Mouse (Mus musculus) hindbrain, embryonic 14.5 days (tissue): ENCODE data around the gene Clec2d. TPM values are rescaled to one million over a fixed set of nuclear protein-coding genes. Genes with fewer than 3 reads are reported as not detected.
"Not testable (repeated sequence)": the region's sequence is repeated elsewhere in the genome, so short reads cannot be mapped to it uniquely, and the experiment has no call there.

ENCODE experiments used
- ATAC-seq: fragments of 200-750 bp; cut with Nextera tagmentation; 2 replicates; pipeline ENCODE4 v1.8.0; 2017; ENCODE audit warnings: moderate number of reproducible peaks, mild to moderate bottlenecking, moderate TSS enrichment, moderate library complexity; ENCODE audit not compliant: low FRiP score
- DNase-seq: peaks from one replicate; pipeline ENCODE4 v3.0.0-alpha.2; 2015; ENCODE audit warnings: low spot score
- H3K27ac ChIP-seq: fragments of 300-500 bp; sonication (generic); 2 replicates; pipeline ENCODE4 v1.5.1; 2014; ENCODE audit warnings: mild to moderate bottlenecking, moderate library complexity
- H3K27me3 ChIP-seq: fragments of 300-500 bp; sonication (generic); 2 replicates; pipeline ENCODE4 v1.6.1; 2014; ENCODE audit warnings: mild to moderate bottlenecking, low read length, mixed read lengths; ENCODE audit not compliant: control insufficient read depth, insufficient read depth
- H3K36me3 ChIP-seq: fragments of 300-500 bp; sonication (generic); replicated peaks from 2 replicates; pipeline ENCODE4 v1.6.1; 2014; ENCODE audit not compliant: control insufficient read depth, insufficient read depth
- H3K4me1 ChIP-seq: fragments of 300-500 bp; sonication (generic); replicated peaks from 2 replicates; pipeline ENCODE4 v1.6.1; 2014; ENCODE audit warnings: antibody characterized with exemption, low read length, mixed read lengths; ENCODE audit not compliant: control insufficient read depth, insufficient read depth
- H3K4me2 ChIP-seq: fragments of 300-500 bp; sonication (generic); replicated peaks from 2 replicates; pipeline ENCODE4 v1.6.1; 2014; ENCODE audit warnings: mild to moderate bottlenecking, moderate library complexity
- H3K4me3 ChIP-seq: fragments of 300-500 bp; sonication (generic); replicated peaks from 2 replicates; pipeline ENCODE4 v1.5.1; 2014; ENCODE audit warnings: mild to moderate bottlenecking, low read length
- H3K9ac ChIP-seq: fragments of 300-500 bp; sonication (generic); 2 replicates; pipeline ENCODE4 v1.6.1; 2014
- H3K9me3 ChIP-seq: fragments of 300-500 bp; sonication (generic); 2 replicates; pipeline ENCODE4 v1.6.1; 2016; ENCODE audit warnings: low read length; ENCODE audit not compliant: control insufficient read depth
- WGBS: fragments of 180-500 bp; shearing (Covaris S2); extraction: QIAGEN DNeasy Blood & Tissue Kit; methylation state at CpG from one replicate; pipeline ENCODE4 v1.1.7; 2014; 5-methylcytosine and 5-hydroxymethylcytosine counted together
- polyA plus RNA-seq: library from polyadenylated mRNA; unstranded; fragments of >200 nt; fragmentation: Nextera tagmentation; extraction: Ambion mirVana; gene quantifications from 2 replicates; pipeline ENCODE4 v1.2.1, GENCODE M21; 2014

Clec2d gene
- polyA plus RNA-seq, 1 experiment from 2014 or later: 0.37 TPM

DNA sequence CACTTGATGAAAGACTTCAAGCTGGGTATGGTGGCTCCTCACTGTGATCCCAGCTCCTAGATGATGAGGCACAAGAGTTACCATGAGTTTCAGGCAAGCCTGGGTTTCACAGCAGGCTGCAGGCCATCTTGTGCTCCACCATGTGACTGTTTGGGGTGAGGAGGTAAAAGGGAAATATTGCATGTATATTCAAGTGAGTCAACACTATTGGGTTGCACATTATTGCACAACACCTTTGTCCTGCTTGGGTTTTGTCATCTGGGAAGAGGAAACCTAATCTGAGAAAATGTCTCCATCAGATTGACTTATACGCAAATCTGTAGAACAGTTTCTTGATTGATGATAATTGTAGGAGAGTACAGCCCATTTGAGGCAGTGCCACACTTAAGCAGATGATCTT lies 8.7 kb upstream of the Clec2d start:
- Histone ChIP-seq H3K4me3 (no peak overlapping the region), H3K27ac (no peak overlapping the region), H3K36me3 (no peaks in the 10 kb centered on the region), H3K9me3 (no peaks in the 10 kb centered on the region), H3K9ac (no peak overlapping the region), H3K27me3 (no peaks in the 10 kb centered on the region), H3K4me1 (no peaks in the 10 kb centered on the region), H3K4me2 (no peak overlapping the region)
- WGBS: 95% methylated on average over 1 of the region's 1 CpGs
- DNase-seq (no peak), ATAC-seq (no peak)

DNA sequence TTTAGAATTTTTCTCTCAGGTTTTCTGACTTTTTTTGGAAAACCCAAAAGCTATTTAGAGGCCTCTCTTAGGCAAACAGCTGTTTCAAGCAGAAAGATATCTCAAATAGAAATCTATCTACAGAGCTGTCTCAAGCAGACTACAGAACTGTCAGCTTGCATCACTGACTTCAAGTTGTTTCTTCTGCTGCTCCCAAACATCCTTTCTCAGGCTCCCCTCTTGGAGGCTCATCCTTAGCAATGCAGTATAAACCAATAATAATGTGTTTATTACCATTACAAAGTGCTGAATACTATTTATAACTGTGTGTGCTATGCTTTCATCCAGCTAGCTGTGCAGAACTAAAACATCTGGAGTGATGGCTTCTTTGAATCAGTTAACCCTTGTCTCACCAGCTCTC lies 5.6 kb upstream of the Clec2d start:
- Histone ChIP-seq H3K27ac (no peak overlapping the region), H3K9me3 (no peaks in the 10 kb centered on the region), H3K4me3 (no peak overlapping the region), H3K36me3 (no peaks in the 10 kb centered on the region), H3K27me3 (no peaks in the 10 kb centered on the region), H3K4me1 (no peaks in the 10 kb centered on the region), H3K9ac (no peak overlapping the region), H3K4me2 (no peak overlapping the region)
- DNase-seq: no peak
- ATAC-seq: no peak

DNA sequence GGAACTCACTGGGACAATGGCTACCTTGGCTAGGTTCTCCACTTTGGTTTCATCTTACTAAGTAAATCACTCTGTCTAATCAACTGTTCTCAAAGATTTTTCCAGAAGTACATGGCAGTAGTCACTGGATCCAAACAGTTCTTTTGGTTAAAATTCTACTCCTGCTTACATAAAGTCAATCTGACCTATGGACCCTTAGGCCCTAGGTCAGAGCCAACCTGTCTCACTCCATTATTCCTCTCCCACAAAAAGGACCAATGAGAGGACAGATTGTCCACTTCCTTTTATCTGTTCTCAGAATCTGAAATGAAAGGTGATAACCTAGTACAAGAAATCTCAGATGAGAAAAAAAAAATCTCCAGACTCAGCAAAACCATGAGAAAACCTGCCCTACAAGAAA lies 4.8 kb upstream of the Clec2d start:
- no peak overlapping the region for H3K27ac ChIP-seq
- no peaks in the 10 kb centered on the region for H3K36me3 ChIP-seq
- DNase-seq (no peak), ATAC-seq (no peak)
- H3K27me3 ChIP-seq: no peaks in the 10 kb centered on the region
- no peak overlapping the region for H3K9ac ChIP-seq
- no peaks in the 10 kb centered on the region for H3K9me3 ChIP-seq
- no peaks in the 10 kb centered on the region for H3K4me1 ChIP-seq
- no peak overlapping the region for H3K4me3 ChIP-seq
- H3K4me2 ChIP-seq: no peak overlapping the region

DNA sequence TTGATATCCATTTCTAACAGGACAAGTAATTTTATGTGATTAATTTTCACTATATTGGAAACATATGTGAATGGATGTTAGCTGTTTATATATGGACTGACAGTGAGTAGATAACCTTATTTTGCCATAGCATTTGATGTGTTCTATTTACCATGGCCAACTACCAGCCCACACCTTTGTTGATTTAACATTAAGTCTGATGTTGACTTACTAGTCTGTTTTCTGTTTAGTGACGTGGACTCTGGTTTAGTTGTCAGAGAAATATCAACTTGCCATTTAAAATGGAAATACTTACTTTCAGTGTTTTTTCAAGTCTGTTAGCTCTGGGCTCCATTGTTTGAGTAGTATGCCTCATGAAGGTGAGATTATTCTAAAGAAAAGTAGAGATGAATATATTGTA lies 3.8 kb upstream of the Clec2d start:
- Histone ChIP-seq H3K9me3 (no peaks in the 10 kb centered on the region), H3K27me3 (no peaks in the 10 kb centered on the region), H3K9ac (no peak overlapping the region), H3K36me3 (no peaks in the 10 kb centered on the region), H3K4me1 (no peaks in the 10 kb centered on the region), H3K27ac (no peak overlapping the region), H3K4me3 (no peak overlapping the region), H3K4me2 (no peak overlapping the region)
- no peak for ATAC-seq
- DNase-seq: no peak
- WGBS: 85% methylated on average over 1 of the region's 1 CpGs

DNA sequence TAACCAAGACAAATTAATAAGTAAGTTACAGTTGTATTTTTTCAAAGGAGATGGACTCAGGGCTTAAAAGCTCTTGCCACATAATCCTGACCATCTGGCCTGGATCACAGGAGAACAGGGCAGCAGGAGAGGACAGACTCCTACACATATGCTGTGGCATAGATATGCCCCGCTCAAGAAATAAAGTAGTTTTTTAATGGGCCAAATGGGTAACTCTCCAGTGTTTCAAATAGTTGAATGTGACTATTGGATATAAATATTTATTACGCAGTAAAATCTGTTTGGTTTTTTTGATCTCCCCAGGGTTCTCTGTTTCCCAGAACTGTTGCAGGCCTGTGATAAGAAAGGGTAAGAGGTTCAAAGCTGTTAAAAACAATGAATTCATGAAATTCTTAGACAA lies 1.1 kb upstream of the Clec2d start:
- Histone ChIP-seq H3K4me3 (no peak overlapping the region), H3K9me3 (no peaks in the 10 kb centered on the region), H3K4me1 (no peaks in the 10 kb centered on the region), H3K27ac (no peak overlapping the region), H3K9ac (no peak overlapping the region), H3K4me2 (no peak overlapping the region), H3K36me3 (no peaks in the 10 kb centered on the region), H3K27me3 (no peaks in the 10 kb centered on the region)
- 96% methylated on average over 2 of the region's 2 CpGs for WGBS
- no peak for ATAC-seq
- no peak for DNase-seq

DNA sequence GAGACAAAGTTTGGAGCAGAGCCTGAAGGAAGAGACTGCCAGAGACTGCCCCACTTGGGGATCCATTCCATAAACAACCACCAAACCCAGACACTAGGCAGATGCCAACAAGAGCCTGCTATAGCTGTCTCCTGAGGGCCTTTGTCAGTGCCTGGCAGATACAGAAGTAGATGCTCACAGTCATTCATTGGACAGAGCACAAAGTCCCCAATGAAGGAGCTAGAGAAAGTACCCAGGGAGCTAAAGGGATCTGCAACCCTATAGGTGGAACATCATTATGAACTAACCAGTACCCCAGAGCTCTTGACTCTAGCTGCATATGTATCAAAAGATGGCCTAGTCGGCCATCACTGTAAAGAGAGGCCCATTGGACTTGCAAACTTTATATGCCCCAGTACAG lies 584 bp upstream of the Clec2d start:
- not testable (repeated sequence) for ATAC-seq

DNA sequence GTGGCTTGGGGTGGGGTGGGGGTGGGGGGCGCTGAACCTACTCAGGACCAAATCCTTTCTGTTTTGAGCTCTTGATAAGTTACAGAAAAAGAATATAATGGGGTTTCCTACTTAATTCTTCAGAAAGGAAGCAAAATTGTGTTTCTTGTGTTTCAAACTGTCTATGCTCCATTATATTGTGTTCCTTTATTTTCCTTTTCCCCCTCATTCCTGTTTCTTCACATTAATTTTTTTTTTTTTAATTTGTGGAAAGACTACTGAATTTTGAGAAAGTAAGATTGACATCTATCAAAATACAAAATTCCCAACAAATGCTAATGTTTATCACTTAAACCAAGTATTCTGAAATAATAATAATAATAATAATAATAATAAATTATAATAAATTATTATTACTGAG lies 834 bp downstream of the Clec2d start:
- WGBS: 20% methylated on average over 1 of the region's 1 CpGs
- H3K9ac ChIP-seq: peak overlapping the region; percentile 54

More for the DNA sequence above, 584 bp upstream of the Clec2d start:
- not testable (repeated sequence) for H3K27me3 ChIP-seq, DNase-seq, H3K9me3 ChIP-seq, H3K9ac ChIP-seq, H3K36me3 ChIP-seq, H3K27ac ChIP-seq, H3K4me1 ChIP-seq, H3K4me2 ChIP-seq, H3K4me3 ChIP-seq
- 88% methylated on average over 1 of the region's 1 CpGs for WGBS

DNA sequence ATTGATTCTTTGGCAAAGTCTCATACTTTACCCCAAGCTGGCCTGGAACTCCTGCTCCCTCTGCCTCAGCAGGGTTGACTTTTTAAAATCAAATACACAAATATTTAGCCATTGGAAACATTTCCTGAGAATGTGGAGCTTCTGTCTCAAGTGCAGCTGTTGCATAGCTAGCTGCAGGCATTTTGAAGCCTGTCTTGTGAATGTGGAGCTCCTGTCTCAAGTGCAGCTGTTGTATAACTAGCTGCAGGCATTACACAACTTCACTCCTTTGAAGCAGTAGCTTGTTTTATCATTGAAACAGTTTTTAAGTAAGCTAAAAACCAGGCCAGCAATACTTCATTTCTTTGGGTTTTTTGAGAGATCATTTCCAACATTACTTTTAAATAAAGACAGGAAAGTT lies 1.3 kb downstream of the Clec2d start:
- Histone ChIP-seq H3K27ac (no peak overlapping the region), H3K27me3 (no peaks in the 10 kb centered on the region), H3K4me1 (no peaks in the 10 kb centered on the region), H3K9me3 (no peaks in the 10 kb centered on the region), H3K9ac (no peak overlapping the region), H3K36me3 (no peaks in the 10 kb centered on the region), H3K4me3 (no peak overlapping the region; the same call in 1 of the 2 replicates), H3K4me2 (peak overlapping the region; percentile 8; the same call in 1 of the 2 replicates)
- DNase-seq: peak; percentile 24
- no peak for ATAC-seq

More for the DNA sequence above, 834 bp downstream of the Clec2d start:
- no peak for DNase-seq
- no peaks in the 10 kb centered on the region for H3K36me3 ChIP-seq
- no peak for ATAC-seq
- H3K27me3 ChIP-seq: no peaks in the 10 kb centered on the region
- peak overlapping the region; percentile 79 for H3K27ac ChIP-seq
- H3K4me2 ChIP-seq: peak overlapping the region; percentile 52
- no peaks in the 10 kb centered on the region for H3K4me1 ChIP-seq
- peak overlapping the region; percentile 31 for H3K4me3 ChIP-seq
- no peaks in the 10 kb centered on the region for H3K9me3 ChIP-seq

DNA sequence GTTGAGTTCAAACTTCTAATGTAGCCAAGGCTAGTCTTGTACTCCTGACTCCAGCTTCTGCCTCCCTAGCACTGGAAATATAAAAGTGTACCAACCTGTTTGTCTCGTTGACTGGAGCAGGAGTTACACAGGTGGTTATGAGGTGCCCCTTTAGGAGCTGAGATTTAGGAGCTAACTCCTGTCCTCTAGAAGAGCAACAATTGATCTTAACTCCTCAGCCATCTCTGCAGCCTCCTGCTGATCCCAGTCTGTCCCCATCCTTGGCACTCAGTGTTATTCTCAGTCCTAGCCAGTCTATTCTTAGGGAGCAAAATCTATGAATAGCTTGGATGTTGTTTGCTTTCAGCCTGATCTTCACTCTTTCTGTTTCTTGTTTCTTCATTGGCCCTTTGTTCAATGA lies 2.1 kb downstream of the Clec2d start:
- no peak for ATAC-seq
- 84% methylated on average over 1 of the region's 1 CpGs for WGBS
- no peak for DNase-seq
- Histone ChIP-seq H3K4me2 (0 out of 2 replicates have a peak overlapping the region, but pooled peaks have one; percentile 7), H3K9ac (no peak overlapping the region), H3K27me3 (no peaks in the 10 kb centered on the region), H3K4me3 (no peak overlapping the region), H3K9me3 (no peaks in the 10 kb centered on the region), H3K4me1 (no peaks in the 10 kb centered on the region), H3K27ac (no peak overlapping the region), H3K36me3 (no peaks in the 10 kb centered on the region)

DNA sequence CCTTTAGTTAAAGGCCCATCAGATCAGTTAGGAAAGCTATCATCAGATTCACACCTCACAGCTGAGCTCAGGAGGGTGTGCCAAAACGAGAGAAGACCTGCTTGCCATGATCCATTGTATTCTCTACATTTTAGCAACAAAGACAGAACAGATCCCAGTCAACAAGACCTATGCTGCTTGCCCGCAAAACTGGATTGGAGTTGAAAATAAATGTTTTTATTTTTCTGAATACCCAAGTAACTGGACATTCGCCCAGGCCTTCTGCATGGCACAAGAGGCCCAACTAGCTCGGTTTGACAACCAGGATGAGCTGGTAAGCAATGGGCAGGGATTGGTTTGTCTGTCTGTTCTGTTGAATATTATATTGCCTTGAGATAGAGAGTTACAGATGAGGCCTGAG lies 3.6 kb downstream of the Clec2d start:
- not testable (repeated sequence) for H3K4me3 ChIP-seq, H3K4me1 ChIP-seq, DNase-seq, H3K9me3 ChIP-seq, ATAC-seq, H3K36me3 ChIP-seq, H3K27ac ChIP-seq, H3K4me2 ChIP-seq, H3K9ac ChIP-seq, H3K27me3 ChIP-seq
- 93% methylated on average over 4 of the region's 4 CpGs for whole genome bisulfite sequencing
